Mouse (Mus musculus) regulatory T cell (primary cell): Measurements from ENCODE around the gene H1f0.

Source experiments
- in situ Hi-C: fragments of 300-600 bp; cut with MboI, MseI; formaldehyde crosslinking; loops from one replicate; pipeline ENCODE4 v1.15.1; 2025; ENCODE audit warnings: high pct_unique_total_duplicates

The H1f0 gene

GRCm38 (mm10) chr15:79028237-79028738 is at the start of gene H1f0:
Gene H1f0, plus strand, starts transcription at chr15:79028450.
- in situ Hi-C loops: no loop called here

- in situ Hi-C loops: no loop called here
These were observed 49.4 kb upstream of the H1f0 start for GRCm38 (mm10) chr15:78978875-78979274.

- in situ Hi-C loops: no loop called here
These were observed 48.2 kb upstream of the H1f0 start for GRCm38 (mm10) chr15:78980084-78980483.

- in situ Hi-C loops: no loop called here
These were observed 45.4 kb upstream of the H1f0 start for GRCm38 (mm10) chr15:78982658-78983435.

GRCm38 (mm10) chr15:78983436-78984285 is 44.6 kb upstream of the H1f0 start:
- in situ Hi-C loops: no loop called here

- in situ Hi-C loops: no loop called here
These were observed 43.9 kb upstream of the H1f0 start for GRCm38 (mm10) chr15:78984286-78984778.

- in situ Hi-C loops: no loop called here
These were observed 41.6 kb upstream of the H1f0 start for GRCm38 (mm10) chr15:78986536-78987220.

GRCm38 (mm10) chr15:78988499-78988971 is 39.7 kb upstream of the H1f0 start:
- in situ Hi-C loops: no loop called here

- in situ Hi-C loops: no loop called here
These were observed 38.8 kb upstream of the H1f0 start for GRCm38 (mm10) chr15:78989152-78990092.

- in situ Hi-C loops: no loop called here
These were observed 38.2 kb upstream of the H1f0 start for GRCm38 (mm10) chr15:78990093-78990463.

GRCm38 (mm10) chr15:78990970-78991525 is 37.2 kb upstream of the H1f0 start:
- in situ Hi-C loops: no loop called here

GRCm38 (mm10) chr15:78992235-78992634 is 36.0 kb upstream of the H1f0 start:
- in situ Hi-C loops: no loop called here

GRCm38 (mm10) chr15:78992925-78993324 is 35.3 kb upstream of the H1f0 start:
- in situ Hi-C loops: no loop called here

GRCm38 (mm10) chr15:78995916-78996315 is 32.3 kb upstream of the H1f0 start:
- in situ Hi-C loops: no loop called here

GRCm38 (mm10) chr15:78996663-78997062 is 31.6 kb upstream of the H1f0 start:
- in situ Hi-C loops: no loop called here

GRCm38 (mm10) chr15:78998348-78998747 is 29.9 kb upstream of the H1f0 start:
- in situ Hi-C loops: no loop called here

- in situ Hi-C loops: no loop called here
These were observed 28.7 kb upstream of the H1f0 start for GRCm38 (mm10) chr15:78999586-78999985.

GRCm38 (mm10) chr15:79000357-79000791 is 27.9 kb upstream of the H1f0 start:
- in situ Hi-C loops: no loop called here

- in situ Hi-C loops: no loop called here
These were observed 26.7 kb upstream of the H1f0 start for GRCm38 (mm10) chr15:79001559-79001958.

- in situ Hi-C loops: no loop called here
These were observed 26.2 kb upstream of the H1f0 start for GRCm38 (mm10) chr15:79002036-79002435.
